Mouse (Mus musculus) forebrain, embryonic 15.5 days (tissue): Measurements from ENCODE around the gene Igflr1. TPM values are rescaled to one million over a fixed set of nuclear protein-coding genes. Genes with fewer than 3 reads are reported as not detected.
A peak's percentile ranks its signal among the peaks of the same experiment; 100 is the strongest.

Source experiments
- ATAC-seq: fragments of 200-750 bp; cut with Nextera tagmentation; replicated peaks from 2 replicates; pipeline ENCODE4 v1.8.0; 2017; ENCODE audit warnings: mild to moderate bottlenecking, moderate TSS enrichment, moderate library complexity
- H3K27ac ChIP-seq: fragments of 300-500 bp; sonication (generic); replicated peaks from 2 replicates; pipeline ENCODE4 v1.5.1; 2015; ENCODE audit warnings: mild to moderate bottlenecking, inconsistent platforms
- H3K27me3 ChIP-seq: fragments of 300-500 bp; sonication (generic); 2 replicates; pipeline ENCODE4 v1.6.1; 2015; ENCODE audit warnings: inconsistent platforms
- H3K36me3 ChIP-seq: fragments of 300-500 bp; sonication (generic); 2 replicates; pipeline ENCODE4 v1.6.1; 2015; ENCODE audit warnings: mild to moderate bottlenecking, inconsistent platforms
- H3K4me1 ChIP-seq: fragments of 300-500 bp; sonication (generic); 2 replicates; pipeline ENCODE4 v1.6.1; 2015; ENCODE audit warnings: inconsistent platforms
- H3K4me2 ChIP-seq: fragments of 300-500 bp; sonication (generic); replicated peaks from 2 replicates; pipeline ENCODE4 v1.6.1; 2015; ENCODE audit warnings: mild to moderate bottlenecking, inconsistent platforms
- H3K4me3 ChIP-seq: fragments of 300-500 bp; sonication (generic); 2 replicates; pipeline ENCODE4 v1.5.1; 2015; ENCODE audit warnings: mild to moderate bottlenecking, inconsistent platforms
- H3K9ac ChIP-seq: fragments of 300-500 bp; sonication (generic); replicated peaks from 2 replicates; pipeline ENCODE4 v1.6.1; 2015; ENCODE audit warnings: mild to moderate bottlenecking, inconsistent platforms
- H3K9me3 ChIP-seq: fragments of 300-500 bp; sonication (generic); 2 replicates; pipeline ENCODE4 v1.6.1; 2016; ENCODE audit warnings: inconsistent platforms
- WGBS: fragments of 180-500 bp; shearing (Covaris S2); methylation state at CpG from one replicate; pipeline ENCODE4 v1.1.7; 2015; ENCODE audit warnings: mixed read lengths; 5-methylcytosine and 5-hydroxymethylcytosine counted together
- polyA plus RNA-seq: library from polyadenylated mRNA; unstranded; fragments of >200 nt; fragmentation: Nextera tagmentation; extraction: Ambion mirVana; gene quantifications from 2 replicates; pipeline ENCODE4 v1.2.1, GENCODE M21; 2015

Gene Igflr1
- polyA plus RNA-seq, 1 experiment from 2014 or later: 6.6 TPM

DNA sequence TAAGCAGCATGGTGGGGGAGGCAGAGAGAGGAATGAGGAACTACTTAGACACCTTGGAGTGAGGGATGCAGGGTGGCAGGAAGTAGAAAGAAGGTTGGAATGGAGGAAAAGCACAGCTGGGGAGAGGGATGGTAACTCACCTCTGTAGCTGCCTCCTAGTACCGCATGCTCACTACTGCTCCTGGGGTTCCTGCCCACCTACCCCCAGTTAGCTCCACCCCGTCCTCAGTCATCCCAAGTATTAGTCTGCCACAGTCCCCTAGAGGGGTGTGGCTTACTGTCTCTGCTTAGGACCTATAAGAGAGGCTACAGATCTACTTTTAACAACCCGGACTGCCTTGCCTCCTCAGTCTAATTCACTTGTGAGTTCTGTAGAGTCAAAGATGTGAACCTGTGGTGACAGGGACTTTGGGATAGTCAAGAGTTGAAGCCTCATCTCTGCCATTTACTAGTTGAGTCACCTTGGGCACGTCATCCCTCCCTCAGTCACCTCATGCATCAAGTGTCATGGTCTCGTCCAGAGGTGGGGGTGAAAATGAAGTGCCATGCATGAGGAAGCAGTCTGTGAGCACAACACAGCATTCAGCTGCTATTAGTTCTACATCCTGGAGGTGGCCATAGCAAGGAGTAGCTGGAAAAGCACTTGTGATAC is 27.7 kb downstream of the Igflr1 start:
- no peak overlapping the region for H3K4me2 ChIP-seq
- 64% methylated on average over 5 of the region's 5 CpGs for WGBS
- H3K4me3 ChIP-seq: no peak overlapping the region
- H3K4me1 ChIP-seq: peaks cover 10% of the 10 kb centered on the region
- H3K9me3 ChIP-seq: no peaks in the 10 kb centered on the region
- no peaks in the 10 kb centered on the region for H3K36me3 ChIP-seq
- H3K27ac ChIP-seq: no peak overlapping the region
- ATAC-seq: no peak
- H3K9ac ChIP-seq: no peak overlapping the region
- H3K27me3 ChIP-seq: no peaks in the 10 kb centered on the region

DNA sequence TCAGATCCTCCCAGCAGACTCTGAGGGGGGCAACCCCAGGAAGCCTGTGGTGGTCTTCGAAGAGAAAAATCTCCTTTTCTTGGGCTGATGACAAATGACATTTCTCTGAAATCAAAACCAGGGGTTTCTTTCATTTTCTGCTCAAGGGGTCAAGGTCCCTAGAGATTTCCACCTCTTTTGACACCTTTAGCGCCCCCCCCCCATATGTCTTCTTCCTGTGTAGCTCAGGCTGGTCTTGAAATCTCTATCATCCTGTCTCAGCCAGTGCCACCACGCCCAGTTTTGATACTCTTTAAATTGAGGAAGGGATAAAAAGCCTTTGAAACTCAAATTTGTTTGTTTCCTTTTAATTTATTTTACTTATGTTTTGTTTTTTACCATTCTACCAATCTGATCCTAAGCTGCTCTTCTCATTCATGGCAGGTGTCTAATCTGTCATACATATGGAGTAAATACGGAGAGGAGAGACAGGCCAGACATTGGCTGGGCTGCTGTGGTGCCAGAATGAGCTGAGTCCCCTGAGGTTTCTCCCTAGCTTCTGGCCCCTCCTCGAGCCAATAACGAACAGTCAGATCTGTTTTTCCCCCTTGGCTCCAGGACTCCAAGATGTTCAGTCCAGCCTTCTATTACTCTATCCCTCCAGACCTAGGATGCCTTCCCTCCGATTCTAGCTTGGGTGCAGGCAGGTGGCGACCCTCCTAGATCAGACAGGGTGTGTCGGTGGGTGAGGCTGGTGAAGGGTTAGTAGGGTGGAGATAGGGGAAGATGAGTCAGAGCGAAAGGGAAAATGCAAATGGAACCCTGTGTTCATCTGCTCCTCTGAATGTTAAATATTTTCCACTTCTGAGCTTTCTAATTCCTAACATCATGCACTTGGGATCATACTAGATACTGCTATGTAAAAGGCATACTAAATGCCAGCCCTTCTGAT is 28.6 kb downstream of the Igflr1 start:
- H3K9me3 ChIP-seq: no peaks in the 10 kb centered on the region
- ATAC-seq: no peak
- H3K36me3 ChIP-seq: no peaks in the 10 kb centered on the region
- 84% methylated on average over 10 of the region's 10 CpGs for WGBS
- no peak overlapping the region for H3K4me2 ChIP-seq
- no peaks in the 10 kb centered on the region for H3K27me3 ChIP-seq
- H3K27ac ChIP-seq: no peak overlapping the region
- no peak overlapping the region for H3K4me3 ChIP-seq
- H3K9ac ChIP-seq: no peak overlapping the region
- H3K4me1 ChIP-seq: peaks cover 10% of the 10 kb centered on the region

DNA sequence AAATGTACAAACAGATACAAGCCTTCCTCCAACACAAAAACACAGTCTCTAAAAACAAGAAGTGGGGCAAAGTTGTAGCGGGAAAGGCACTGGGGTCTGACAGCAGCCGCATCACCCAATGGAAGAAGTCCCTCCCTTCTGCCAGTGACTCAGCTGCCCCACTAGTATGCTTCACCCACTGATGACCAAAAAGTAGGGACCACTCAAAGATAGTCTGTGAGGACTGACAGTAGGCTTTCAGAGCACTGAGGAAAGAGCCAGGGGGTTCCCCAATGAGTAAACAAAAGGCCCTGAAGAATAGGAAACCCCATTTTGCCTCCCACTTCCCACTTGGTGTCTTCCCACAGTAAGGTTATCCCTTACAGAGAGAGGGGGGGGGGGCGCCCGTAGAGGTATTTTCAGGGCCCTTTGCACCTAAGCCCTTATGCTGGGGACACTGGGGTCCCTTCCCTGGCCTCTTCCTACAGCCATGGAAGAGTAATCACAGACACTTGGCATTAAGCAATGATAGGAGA is 29.3 kb downstream of the Igflr1 start:
- Histone ChIP-seq H3K9ac (no peak overlapping the region), H3K4me3 (no peak overlapping the region), H3K4me1 (peaks cover 7% of the 10 kb centered on the region), H3K36me3 (no peaks in the 10 kb centered on the region), H3K4me2 (no peak overlapping the region), H3K9me3 (no peaks in the 10 kb centered on the region), H3K27me3 (no peaks in the 10 kb centered on the region), H3K27ac (no peak overlapping the region)
- no peak for ATAC-seq
- WGBS: 67% methylated on average over 4 of the region's 4 CpGs

DNA sequence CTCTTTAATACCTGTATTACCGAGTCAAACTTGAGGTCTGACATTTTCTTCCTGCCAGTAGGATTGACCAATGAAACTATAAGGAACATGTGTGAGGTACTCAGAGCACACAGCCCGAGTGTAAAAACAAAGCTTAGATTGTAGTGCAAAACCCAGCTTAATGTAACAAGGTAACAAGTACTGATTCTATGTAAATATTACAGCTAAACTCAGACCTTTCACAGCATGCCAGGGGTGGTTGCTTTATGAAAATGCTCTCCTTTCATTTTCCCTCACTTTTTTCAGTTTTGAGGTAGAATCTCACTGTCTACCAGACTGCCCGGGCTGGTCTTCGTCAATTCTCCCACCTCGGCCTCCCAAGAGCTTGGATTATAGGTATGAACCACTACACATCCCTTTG is 30.9 kb downstream of the Igflr1 start:
- WGBS: 81% methylated on average over 5 of the region's 5 CpGs
- ATAC-seq: no peak
- H3K27ac ChIP-seq: no peak overlapping the region
- H3K4me2 ChIP-seq: no peak overlapping the region
- H3K4me1 ChIP-seq: peaks cover 13% of the 10 kb centered on the region
- no peak overlapping the region for H3K9ac ChIP-seq
- H3K4me3 ChIP-seq: no peak overlapping the region
- H3K27me3 ChIP-seq: no peaks in the 10 kb centered on the region
- H3K36me3 ChIP-seq: no peaks in the 10 kb centered on the region
- no peaks in the 10 kb centered on the region for H3K9me3 ChIP-seq

DNA sequence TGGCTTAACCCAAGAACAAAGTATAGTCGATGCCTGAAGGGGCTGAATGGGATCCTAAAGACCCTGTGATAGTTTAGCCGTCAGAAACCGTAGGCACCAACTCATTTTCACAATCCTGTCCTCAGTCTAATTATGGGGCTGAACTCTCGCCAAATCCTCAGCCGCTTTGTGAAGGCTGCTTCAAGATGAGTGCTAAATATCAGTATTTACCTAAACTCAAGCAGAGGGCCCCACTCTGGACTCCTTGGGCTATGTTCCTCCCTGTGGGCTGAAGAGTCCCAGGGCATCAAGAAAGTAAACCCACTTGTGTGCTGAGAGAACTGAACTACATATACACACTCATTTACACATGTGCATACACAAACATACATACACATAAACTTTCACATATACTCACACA is 31.6 kb downstream of the Igflr1 start:
- no peaks in the 10 kb centered on the region for H3K27me3 ChIP-seq
- H3K4me1 ChIP-seq: peaks cover 13% of the 10 kb centered on the region
- no peak overlapping the region for H3K4me3 ChIP-seq
- H3K4me2 ChIP-seq: no peak overlapping the region
- WGBS: 40% methylated on average over 5 of the region's 5 CpGs
- no peak overlapping the region for H3K27ac ChIP-seq
- H3K36me3 ChIP-seq: no peaks in the 10 kb centered on the region
- H3K9ac ChIP-seq: no peak overlapping the region
- H3K9me3 ChIP-seq: no peaks in the 10 kb centered on the region
- no peak for ATAC-seq

DNA sequence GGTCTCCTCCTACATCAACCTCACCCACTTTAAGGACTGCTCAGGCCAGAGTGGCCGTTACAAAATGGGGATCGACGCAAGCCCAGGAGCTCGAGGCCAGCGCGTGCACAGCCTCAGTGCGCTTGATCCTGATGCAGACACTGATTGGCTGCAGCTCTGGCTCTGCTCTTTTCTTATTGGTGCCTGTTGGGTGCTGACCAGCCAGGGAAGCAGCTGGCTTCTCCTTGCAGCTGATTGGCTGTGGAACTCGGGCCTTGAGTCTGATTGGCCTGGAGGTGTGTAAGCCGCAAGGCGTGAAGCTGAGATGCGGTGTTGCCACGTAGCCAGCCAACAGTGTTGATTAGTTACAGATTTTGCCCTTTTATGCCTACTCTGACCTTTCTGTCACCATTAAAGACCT is 33.6 kb downstream of the Igflr1 start, which contains the start of gene Zbtb32:
Gene Zbtb32, minus strand, starts transcription at position 124 of the 400 bp plus-strand sequence.
- Histone ChIP-seq H3K4me1 (peaks cover 13% of the 10 kb centered on the region), H3K4me2 (peak within 1 kb of the TSS; percentile 44), H3K27ac (peak within 1 kb of the TSS; percentile 57), H3K36me3 (no peaks in the 10 kb centered on the region), H3K9ac (no peak within 1 kb of the TSS), H3K4me3 (peak within 1 kb of the TSS; percentile 26), H3K9me3 (no peaks in the 10 kb centered on the region), H3K27me3 (no peaks in the 10 kb centered on the region)
- 93% methylated on average over 12 of the region's 12 CpGs for WGBS
- no peak for ATAC-seq

DNA sequence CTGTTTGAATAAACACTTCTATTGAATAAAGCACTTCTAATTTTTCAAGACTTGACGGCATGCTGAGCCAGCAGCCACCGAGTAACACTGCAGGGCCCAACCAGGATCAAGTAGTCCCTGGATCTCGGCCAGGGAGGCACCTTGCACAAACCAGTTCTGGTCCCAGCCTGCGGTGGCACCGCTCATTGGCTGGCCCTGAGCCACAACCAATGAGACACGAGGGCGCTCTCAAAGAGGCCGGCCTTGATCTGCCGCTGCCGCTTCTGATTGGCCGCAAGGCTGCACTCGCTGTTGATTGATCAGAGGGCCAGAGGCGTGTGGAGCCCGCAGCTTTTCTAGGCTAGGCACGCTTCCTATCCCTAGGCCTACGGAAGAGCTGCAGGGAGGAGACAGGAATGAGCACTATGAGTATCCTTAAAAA is 34.7 kb downstream of the Igflr1 start:
- Histone ChIP-seq H3K36me3 (no peaks in the 10 kb centered on the region), H3K4me1 (peaks cover 13% of the 10 kb centered on the region), H3K9ac (peak overlapping the region; percentile 28), H3K9me3 (no peaks in the 10 kb centered on the region), H3K4me3 (peak overlapping the region; percentile 26), H3K27ac (peak overlapping the region; percentile 57), H3K4me2 (peak overlapping the region; percentile 44), H3K27me3 (no peaks in the 10 kb centered on the region)
- under 1% methylated on average over 16 of the region's 16 CpGs for WGBS
- peak; percentile 98 for ATAC-seq

DNA sequence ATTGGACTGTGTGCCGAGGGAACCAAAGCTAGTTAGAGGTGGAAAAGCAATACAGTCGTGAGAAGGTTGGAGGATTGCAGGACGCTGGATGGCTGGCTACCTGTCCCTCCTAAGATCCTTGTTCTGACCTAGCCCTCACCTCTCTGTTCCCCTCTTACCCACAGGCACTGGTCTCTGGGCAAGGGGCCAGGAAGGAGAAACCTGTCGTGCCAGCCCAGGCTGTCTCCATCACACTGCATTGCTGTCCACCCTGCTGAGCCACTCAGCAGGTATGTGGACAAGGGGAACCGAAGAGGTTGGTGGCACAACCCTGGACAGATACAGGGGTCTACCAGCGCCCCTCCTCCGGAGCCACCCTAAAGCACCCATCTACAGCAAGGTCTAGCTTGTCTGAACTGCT is 35.4 kb downstream of the Igflr1 start:
- Histone ChIP-seq H3K4me1 (peaks cover 13% of the 10 kb centered on the region), H3K36me3 (no peaks in the 10 kb centered on the region), H3K9ac (peak overlapping the region; percentile 28), H3K4me2 (peak overlapping the region; percentile 44), H3K27ac (peak overlapping the region; percentile 57), H3K9me3 (no peaks in the 10 kb centered on the region), H3K4me3 (no peak overlapping the region), H3K27me3 (no peaks in the 10 kb centered on the region)
- peak; percentile 15 for ATAC-seq
- 70% methylated on average over 7 of the region's 7 CpGs for WGBS

DNA sequence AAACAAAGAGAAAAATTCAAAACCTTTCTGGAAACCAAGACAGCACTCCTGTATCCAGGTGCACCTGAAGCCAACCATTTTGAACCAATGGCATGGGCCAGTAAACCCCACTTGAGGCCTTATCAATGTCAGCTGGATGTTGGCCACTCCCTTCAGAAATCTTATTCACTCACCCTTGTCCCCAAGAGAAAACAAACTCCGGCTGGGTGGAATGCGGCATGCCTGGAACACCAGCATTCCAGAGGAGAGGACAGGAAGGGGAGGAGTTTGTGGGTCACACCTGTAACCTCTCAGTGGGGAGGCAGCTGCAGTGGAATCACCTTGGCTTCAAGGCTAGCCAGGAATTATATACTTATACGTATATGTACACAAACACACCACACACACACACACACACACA is 37.4 kb downstream of the Igflr1 start:
- Histone ChIP-seq H3K9ac (no peak overlapping the region), H3K9me3 (no peaks in the 10 kb centered on the region), H3K36me3 (no peaks in the 10 kb centered on the region), H3K27ac (no peak overlapping the region), H3K4me2 (no peak overlapping the region), H3K27me3 (no peaks in the 10 kb centered on the region), H3K4me1 (peaks cover 13% of the 10 kb centered on the region), H3K4me3 (no peak overlapping the region)
- WGBS: 73% methylated on average over 3 of the region's 3 CpGs
- no peak for ATAC-seq

DNA sequence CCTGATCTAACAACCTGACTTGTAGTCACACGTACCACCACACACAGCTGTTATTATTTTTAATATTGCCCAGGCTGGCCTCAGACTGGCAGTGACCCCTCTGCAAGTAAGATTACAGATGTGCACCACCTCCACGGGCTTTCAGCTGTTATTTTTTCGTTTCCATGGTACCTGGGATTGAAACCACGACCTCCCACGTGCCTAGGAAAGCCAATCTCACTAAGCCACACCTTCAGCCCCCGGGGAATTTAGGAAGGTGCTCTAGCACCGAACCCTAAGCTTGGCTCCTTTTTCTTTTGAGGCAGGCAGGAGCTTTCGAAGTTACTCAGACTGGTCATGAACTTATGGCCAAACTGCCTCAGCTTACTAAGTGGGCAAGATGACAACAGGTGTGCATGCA is 39.2 kb downstream of the Igflr1 start:
- Histone ChIP-seq H3K36me3 (no peaks in the 10 kb centered on the region), H3K4me2 (no peak overlapping the region), H3K9ac (no peak overlapping the region), H3K27ac (no peak overlapping the region), H3K4me1 (peaks cover 13% of the 10 kb centered on the region), H3K4me3 (no peak overlapping the region), H3K9me3 (no peaks in the 10 kb centered on the region), H3K27me3 (no peaks in the 10 kb centered on the region)
- WGBS: 64% methylated on average over 8 of the region's 8 CpGs
- ATAC-seq: no peak

DNA sequence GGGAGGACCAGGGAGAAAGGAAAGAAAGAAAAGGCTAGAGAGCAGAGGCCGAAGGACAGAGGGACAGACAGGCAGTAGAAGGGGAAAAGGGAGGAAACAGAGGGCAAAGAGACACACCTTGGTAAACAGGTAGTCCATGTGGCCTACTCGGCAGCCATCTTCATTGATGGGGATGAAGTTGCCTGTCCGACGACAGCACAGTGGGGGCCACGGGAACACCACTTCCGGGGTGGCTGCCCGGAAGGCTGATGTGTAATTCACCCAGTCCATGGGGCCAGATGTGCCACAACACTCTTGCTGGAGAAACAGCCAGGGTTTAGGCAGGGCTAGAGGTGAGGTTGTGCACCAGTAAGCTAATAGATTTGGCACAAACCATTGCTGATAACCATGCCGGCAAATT is 39.7 kb downstream of the Igflr1 start:
- H3K27me3 ChIP-seq: no peaks in the 10 kb centered on the region
- no peak for ATAC-seq
- 86% methylated on average over 8 of the region's 8 CpGs for WGBS

DNA sequence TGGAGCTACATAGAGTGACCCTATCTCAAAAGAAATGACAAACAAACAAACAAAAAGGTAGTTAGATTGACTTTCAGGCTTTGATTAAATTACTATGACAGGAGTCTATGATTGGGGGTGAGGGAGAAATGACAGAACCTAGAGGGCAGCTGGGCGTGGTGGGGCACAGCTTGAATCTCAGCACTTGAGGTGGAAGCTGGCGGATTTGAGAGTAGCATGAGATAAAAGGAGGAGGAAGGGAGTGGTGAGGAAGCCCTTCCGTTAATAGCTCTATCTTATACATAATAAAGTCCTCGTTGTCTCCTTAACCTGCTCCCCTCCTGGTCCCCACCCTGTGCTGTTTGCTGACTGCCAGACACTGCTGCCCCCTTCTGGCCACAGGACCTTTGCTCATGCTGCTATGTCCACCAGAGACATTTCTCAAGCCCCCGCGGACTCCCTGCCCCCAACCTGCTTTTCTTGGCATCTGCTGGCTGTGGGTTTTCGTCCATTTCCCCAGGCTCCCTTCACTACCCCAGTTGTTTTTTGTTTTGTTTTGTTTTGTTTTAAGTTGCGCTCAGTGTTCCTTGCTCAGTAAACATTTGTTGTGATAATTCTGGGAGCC is 42.6 kb downstream of the Igflr1 start:
- no peaks in the 10 kb centered on the region for H3K4me1 ChIP-seq
- H3K4me2 ChIP-seq: no peak overlapping the region
- no peaks in the 10 kb centered on the region for H3K36me3 ChIP-seq
- H3K27me3 ChIP-seq: no peaks in the 10 kb centered on the region
- WGBS: 27% methylated on average over 8 of the region's 8 CpGs
- H3K9me3 ChIP-seq: no peaks in the 10 kb centered on the region
- no peak overlapping the region for H3K4me3 ChIP-seq
- no peak overlapping the region for H3K27ac ChIP-seq
- ATAC-seq: no peak
- H3K9ac ChIP-seq: no peak overlapping the region

More for the DNA sequence above, 39.7 kb downstream of the Igflr1 start:
- H3K4me2 ChIP-seq: no peak overlapping the region
- H3K4me3 ChIP-seq: no peak overlapping the region
- no peaks in the 10 kb centered on the region for H3K36me3 ChIP-seq
- no peak overlapping the region for H3K9ac ChIP-seq
- peaks cover 8% of the 10 kb centered on the region for H3K4me1 ChIP-seq
- H3K9me3 ChIP-seq: no peaks in the 10 kb centered on the region
- no peak overlapping the region for H3K27ac ChIP-seq
